In genomic region chr11:113649353-113650210, GRCm38 (mm10) we compare ENCODE assay signal across 8 mouse cellular contexts. TPM values are rescaled to one million over a fixed set of nuclear protein-coding genes. Genes with fewer than 3 reads are reported as not detected.
DNase-seq lines count a peak whose midpoint lies in the region; ATAC-seq and TF ChIP-seq lines count a peak whose summit lies in the region.

Gene Slc39a11 (minus strand): TSS chr11:113650079.

- peak; percentile 86 for DNase-seq in CD4-positive, CD25-positive, alpha-beta regulatory T cell, adult 2 months (ENCODE audit: low read depth, low spot score)
- DNase-seq in adrenal gland, postnatal 36 days, result peak; percentile 75 to 83
- peak; percentile 84 for DNase-seq in kidney, postnatal 10 days
- peak; percentile 44 for DNase-seq in telencephalon, adult 2 months (ENCODE audit: low read depth, low spot score)

- peak within 1 kb of the TSS; percentile 87 for H3K4me3 ChIP-seq in embryonic fibroblast, embryonic 13.5 days (ENCODE audit: insufficient read depth, low read length)
- peak within 1 kb of the TSS; percentile 74 to 98 for H3K4me3 ChIP-seq in heart, embryonic 14.5 days (ENCODE audit: control insufficient read depth in 1 of 2, insufficient read depth in 1 of 2, low read depth in 1 of 2, low read length in 2 of 2)
- H3K4me3 ChIP-seq in liver, embryonic 15.5 days (replicated peaks), result peak within 1 kb of the TSS; percentile 96
- peak within 1 kb of the TSS; percentile 97 for H3K4me3 ChIP-seq in neural tube, embryonic 12.5 days

- H3K27me3 ChIP-seq in heart, embryonic 14.5 days (ENCODE audit: control insufficient read depth, insufficient read depth, low read length), result no peaks in the 10 kb centered on the region
- H3K27me3 ChIP-seq in liver, embryonic 15.5 days, result peaks cover 6% of the 10 kb centered on the region; the same call in 1 of the 2 replicates
- H3K27me3 ChIP-seq in neural tube, embryonic 12.5 days (replicated peaks), result no peaks in the 10 kb centered on the region

- peak; percentile 60; the same call in 1 of the 2 replicates for ATAC-seq in heart, embryonic 14.5 days (ENCODE audit: insufficient number of reproducible peaks, insufficient read depth, low FRiP score, low read depth)
- ATAC-seq in liver, embryonic 15.5 days (ENCODE audit: insufficient read depth), result peak; percentile 79
- peak; percentile 86 for ATAC-seq in neural tube, embryonic 12.5 days (ENCODE audit: low FRiP score, low read depth)

- TF ChIP-seq CTCF in embryonic fibroblast, embryonic 13.5 days (IDR thresholded peaks at IDR 0.05; ENCODE audit: borderline replicate concordance, insufficient read depth, low read length), result no peak

- peaks cover 28% of the 10 kb centered on the region for H3K36me3 ChIP-seq in heart, embryonic 14.5 days (ENCODE audit: control insufficient read depth, insufficient read depth, low read length)
- H3K36me3 ChIP-seq in liver, embryonic 15.5 days (replicated peaks), result peaks cover 33% of the 10 kb centered on the region
- peaks cover 31% of the 10 kb centered on the region for H3K36me3 ChIP-seq in neural tube, embryonic 12.5 days

- WGBS in heart, embryonic 14.5 days, result under 1% methylated on average over 70 of the region's 91 CpGs
- under 1% methylated on average over 91 of the region's 91 CpGs for WGBS in liver, embryonic 15.5 days (ENCODE audit: insufficient replicate concordance)
- under 1% methylated on average over 80 of the region's 91 CpGs for WGBS in neural tube, embryonic 12.5 days

- H3K27ac ChIP-seq in embryonic fibroblast, embryonic 13.5 days (ENCODE audit: insufficient read depth, low read length), result peak within 1 kb of the TSS; percentile 88
- peak within 1 kb of the TSS; percentile 60 to 80 for H3K27ac ChIP-seq in heart, embryonic 14.5 days (replicated peaks in 1 of 2; ENCODE audit: control insufficient read depth in 1 of 2, insufficient read depth in 1 of 2, low read depth in 2 of 2, low read length in 2 of 2)
- peak within 1 kb of the TSS; percentile 83 for H3K27ac ChIP-seq in liver, embryonic 15.5 days (replicated peaks)
- peak within 1 kb of the TSS; percentile 73 for H3K27ac ChIP-seq in neural tube, embryonic 12.5 days

- H3K4me1 ChIP-seq in embryonic fibroblast, embryonic 13.5 days (ENCODE audit: control insufficient read depth, insufficient read depth, low read length), result peaks cover 8% of the 10 kb centered on the region
- H3K4me1 ChIP-seq in heart, embryonic 14.5 days (ENCODE audit: control insufficient read depth in 2 of 2, insufficient read depth in 2 of 2, low read length in 2 of 2), result peaks cover 4 to 14% of the 10 kb centered on the region in 2 experiments
- peaks cover 38% of the 10 kb centered on the region for H3K4me1 ChIP-seq in liver, embryonic 15.5 days (replicated peaks)
- peaks cover 27% of the 10 kb centered on the region for H3K4me1 ChIP-seq in neural tube, embryonic 12.5 days

- H3K9me3 ChIP-seq in heart, embryonic 14.5 days (ENCODE audit: control insufficient read depth, low read length), result no peaks in the 10 kb centered on the region
- no peaks in the 10 kb centered on the region for H3K9me3 ChIP-seq in liver, embryonic 15.5 days (replicated peaks)
- no peaks in the 10 kb centered on the region for H3K9me3 ChIP-seq in neural tube, embryonic 12.5 days

- H3K9ac ChIP-seq in heart, embryonic 14.5 days (ENCODE audit: low read length), result peak within 1 kb of the TSS; percentile 97
- peak within 1 kb of the TSS; percentile 93 for H3K9ac ChIP-seq in liver, embryonic 15.5 days
- peak within 1 kb of the TSS; percentile 92 for H3K9ac ChIP-seq in neural tube, embryonic 12.5 days

- peak; percentile 81 for TF ChIP-seq POLR2A in embryonic fibroblast, embryonic 13.5 days (IDR thresholded peaks at IDR 0.05; ENCODE audit: low read depth, low read length)

- H3K4me2 ChIP-seq in heart, embryonic 14.5 days (ENCODE audit: low read length), result peak within 1 kb of the TSS; percentile 84
- peak within 1 kb of the TSS; percentile 75 for H3K4me2 ChIP-seq in liver, embryonic 15.5 days
- peak within 1 kb of the TSS; percentile 73 for H3K4me2 ChIP-seq in neural tube, embryonic 12.5 days (replicated peaks)

RNA-seq across cellular contexts. Expression of gene Slc39a11, which starts in this region (rescaled TPM):
- total RNA-seq in adrenal gland, postnatal 36 days (2021), result 10 to 100 TPM; 27.4 to 27.7 TPM
- polyA plus RNA-seq in embryonic fibroblast, embryonic 13.5 days (2011; ENCODE audit: insufficient read length, low read depth, missing spikeins), result 21.1 and 21.4 TPM in 2 replicates
- polyA plus RNA-seq in heart, embryonic 14.5 days (2014; fragmentation: Nextera tagmentation; extraction: Ambion mirVana), result 13.4 and 13.6 TPM in 2 replicates
- polyA plus RNA-seq in liver, embryonic 15.5 days (2015; fragmentation: Nextera tagmentation; extraction: Ambion mirVana), result 12.4 and 14.5 TPM in 2 replicates
- polyA plus RNA-seq in neural tube, embryonic 12.5 days (2016; fragmentation: Nextera tagmentation; extraction: Ambion mirVana), result 26.1 and 26.7 TPM in 2 replicates

Comparison
In these comparisons a context has a peak if more than half of its experiments do, and no peak if none do; other contexts are left out.
1. Peak in every context shown above with its lines: DNase-seq, ATAC-seq, H3K4me3 ChIP-seq and H3K27ac ChIP-seq.